Mouse (Mus musculus): Measurements from ENCODE around the gene Sh3gl3. TPM values are rescaled to one million over a fixed set of nuclear protein-coding genes. Genes with fewer than 3 reads are reported as not detected.

The Sh3gl3 gene
- total and polyA plus RNA-seq, 3 experiments = not detected

GRCm38 (mm10) chr7:82269948-82270347 is 96.3 kb downstream of the Sh3gl3 start:
- no peaks in the 10 kb centered on the region for H3K36me3 ChIP-seq (replicated peaks in 1 of 2; ENCODE audit: control insufficient read depth in 1 of 2, insufficient read depth in 1 of 2, low read length in 1 of 2)
- no peak overlapping the region for H3K4me2 ChIP-seq (ENCODE audit: insufficient read depth, low read depth, poor library complexity, severe bottlenecking)
- TF ChIP-seq CTCF (conservative IDR thresholded peaks at IDR 0.05 in 1 of 2, IDR thresholded peaks at IDR 0.05 in 1 of 2; ENCODE audit: low read depth in 2 of 2, low read length in 2 of 2) (peak; percentile 39 to 54; a peak in 3 of 4 replicates), POLR2AphosphoS2 (IDR thresholded peaks at IDR 0.05; ENCODE audit: low read depth, low read length) (no peak)
- dilution Hi-C loops (cut with MboI; ENCODE audit: extremely low pct_ligation_motif_present, extremely low pct_unique_long_range_greater_than_20kb, low sequenced_read_pairs) (no loop called here), in situ Hi-C loops (cut with MboI; ENCODE audit: low pct_ligation_motif_present, low pct_unique_long_range_greater_than_20kb, low sequenced_read_pairs) (loop anchor here (5.0 to 25.0 kb wide), 3 partner anchors 148 to 483 kb away; partner anchors contain the start of gene 3110040N11Rik)
- peaks cover 0 to 4% of the 10 kb centered on the region in 2 experiments; a peak in 1 of 4 replicates for H3K4me1 ChIP-seq (ENCODE audit: control insufficient read depth in 1 of 2, insufficient read depth in 2 of 2)
- no peak overlapping the region for H3K4me3 ChIP-seq (replicated peaks in 1 of 3; ENCODE audit: low read depth in 2 of 3, low read length in 2 of 3, poor library complexity in 1 of 3)
- H3K27me3 ChIP-seq (replicated peaks) = peaks cover 15% of the 10 kb centered on the region
- peak; percentile 23 for DNase-seq (ENCODE audit: extremely low read depth)
- H3K9me3 ChIP-seq (replicated peaks; ENCODE audit: low read length) = peaks cover 3% of the 10 kb centered on the region
- no peak overlapping the region for H3K9ac ChIP-seq (ENCODE audit: insufficient read depth, low read depth)
- no peak overlapping the region for H3K27ac ChIP-seq (ENCODE audit: insufficient read depth, low read depth)
- no peaks in the 10 kb centered on the region for H3K79me2 ChIP-seq (replicated peaks; ENCODE audit: control insufficient read depth, extremely low read depth, insufficient read depth, poor library complexity, severe bottlenecking)

- H3K4me2 ChIP-seq (ENCODE audit: insufficient read depth, low read depth, poor library complexity, severe bottlenecking) = no peak overlapping the region
- H3K9ac ChIP-seq (ENCODE audit: insufficient read depth, low read depth) = no peak overlapping the region
- DNase-seq (ENCODE audit: extremely low read depth) = no peak
- no peaks in the 10 kb centered on the region for H3K36me3 ChIP-seq (replicated peaks in 1 of 2; ENCODE audit: control insufficient read depth in 1 of 2, insufficient read depth in 1 of 2, low read length in 1 of 2)
- H3K9me3 ChIP-seq (replicated peaks; ENCODE audit: low read length) = peaks cover 1% of the 10 kb centered on the region
- in situ Hi-C loops (cut with MboI; ENCODE audit: low pct_ligation_motif_present, low pct_unique_long_range_greater_than_20kb, low sequenced_read_pairs) (loop anchor here (25.0 kb wide), 1 partner anchor 484 kb away; the partner anchor contains the start of gene 3110040N11Rik), dilution Hi-C loops (cut with MboI; ENCODE audit: extremely low pct_ligation_motif_present, extremely low pct_unique_long_range_greater_than_20kb, low sequenced_read_pairs) (no loop called here)
- no peak overlapping the region for H3K4me3 ChIP-seq (replicated peaks in 1 of 3; ENCODE audit: low read depth in 2 of 3, low read length in 2 of 3, poor library complexity in 1 of 3)
- H3K79me2 ChIP-seq (replicated peaks; ENCODE audit: control insufficient read depth, extremely low read depth, insufficient read depth, poor library complexity, severe bottlenecking) = no peaks in the 10 kb centered on the region
- peaks cover 0 to 4% of the 10 kb centered on the region in 2 experiments; a peak in 1 of 4 replicates for H3K4me1 ChIP-seq (ENCODE audit: control insufficient read depth in 1 of 2, insufficient read depth in 2 of 2)
- TF ChIP-seq NELFE (IDR thresholded peaks at IDR 0.05; ENCODE audit: low read depth, low read length) (no peak), ZKSCAN1 (IDR thresholded peaks at IDR 0.05; ENCODE audit: borderline replicate concordance, low read depth, low read length) (no peak), E2F4 (IDR thresholded peaks at IDR 0.05; ENCODE audit: insufficient replicate concordance, low read depth, low read length) (no peak), GABPA (IDR thresholded peaks at IDR 0.05; ENCODE audit: insufficient replicate concordance, low read depth, low read length) (no peak), EP300 (IDR thresholded peaks at IDR 0.05; ENCODE audit: low read length) (no peak), JUND (conservative IDR thresholded peaks at IDR 0.05; ENCODE audit: low read depth, low read length) (no peak), RAD21 (IDR thresholded peaks at IDR 0.05; ENCODE audit: low read depth, low read length) (no peak), MAX (IDR thresholded peaks at IDR 0.05; ENCODE audit: low read length) (no peak), UBTF (IDR thresholded peaks at IDR 0.05; ENCODE audit: low read depth, low read length) (no peak), HCFC1 (IDR thresholded peaks at IDR 0.05; ENCODE audit: low read depth, low read length) (no peak), NRF1 (IDR thresholded peaks at IDR 0.05; ENCODE audit: low read depth, low read length) (no peak), USF1 (IDR thresholded peaks at IDR 0.05; ENCODE audit: low read depth, low read length) (no peak), MAZ (IDR thresholded peaks at IDR 0.05; ENCODE audit: low read depth, low read length) (no peak)
- no peak overlapping the region for H3K27ac ChIP-seq (ENCODE audit: insufficient read depth, low read depth)
- peaks cover 15% of the 10 kb centered on the region for H3K27me3 ChIP-seq (replicated peaks)
Observed at GRCm38 (mm10) chr7:82271742-82272141, 98.1 kb downstream of the Sh3gl3 start.

Data from CH12.LX (cell line).